Mouse (Mus musculus) midbrain, embryonic 14.5 days (tissue): ENCODE measurements around the gene Cenpf. TPM values are rescaled to one million over a fixed set of nuclear protein-coding genes. Genes with fewer than 3 reads are reported as not detected.

Experiments used
- ATAC-seq: fragments of 200-750 bp; cut with Nextera tagmentation; 2 replicates; pipeline ENCODE4 v1.8.0; 2017; ENCODE audit warnings: moderate number of reproducible peaks, moderate library complexity; ENCODE audit not compliant: low FRiP score, low TSS enrichment
- DNase-seq: peaks from one replicate; pipeline ENCODE4 v3.0.0-alpha.2; 2015
- H3K27ac ChIP-seq: fragments of 300-500 bp; sonication (generic); replicated peaks from 2 replicates; pipeline ENCODE4 v1.5.1; 2014; ENCODE audit warnings: mild to moderate bottlenecking, low read depth, low read length, moderate library complexity
- H3K27me3 ChIP-seq: fragments of 300-500 bp; sonication (generic); 2 replicates; pipeline ENCODE4 v1.6.1; 2014; ENCODE audit warnings: low read length, control low read depth, mixed read lengths; ENCODE audit not compliant: control insufficient read depth, insufficient read depth
- H3K36me3 ChIP-seq: fragments of 300-500 bp; sonication (generic); 2 replicates; pipeline ENCODE4 v1.6.1; 2014; ENCODE audit warnings: low read length, control low read depth; ENCODE audit not compliant: control insufficient read depth, insufficient read depth
- H3K4me1 ChIP-seq: fragments of 300-500 bp; sonication (generic); 2 replicates; pipeline ENCODE4 v1.6.1; 2014; ENCODE audit warnings: mild to moderate bottlenecking, antibody characterized with exemption, low read length, control low read depth; ENCODE audit not compliant: control insufficient read depth, insufficient read depth
- H3K4me2 ChIP-seq: fragments of 300-500 bp; sonication (generic); 2 replicates; pipeline ENCODE4 v1.6.1; 2014; ENCODE audit warnings: mild to moderate bottlenecking, low read length, moderate library complexity
- H3K4me3 ChIP-seq: fragments of 300-500 bp; sonication (generic); replicated peaks from 2 replicates; pipeline ENCODE4 v1.5.1; 2014; ENCODE audit warnings: low read depth, low read length
- H3K9ac ChIP-seq: fragments of 300-500 bp; sonication (generic); replicated peaks from 2 replicates; pipeline ENCODE4 v1.6.1; 2014; ENCODE audit warnings: mild to moderate bottlenecking, low read length, moderate library complexity
- H3K9me3 ChIP-seq: fragments of 300-500 bp; sonication (generic); 2 replicates; pipeline ENCODE4 v1.6.1; 2016; ENCODE audit warnings: low read length, control low read depth, mixed read lengths; ENCODE audit not compliant: control insufficient read depth
- WGBS: fragments of 180-500 bp; shearing (Covaris S2); extraction: QIAGEN DNeasy Blood & Tissue Kit; methylation state at CpG from one replicate; pipeline ENCODE4 v1.1.7; 2014; 5-methylcytosine and 5-hydroxymethylcytosine counted together
- polyA plus RNA-seq: library from polyadenylated mRNA; unstranded; fragments of >200 nt; fragmentation: Nextera tagmentation; extraction: Ambion mirVana; gene quantifications from 2 replicates; pipeline ENCODE4 v1.2.1, GENCODE M21; 2014

The Cenpf gene
- polyA plus RNA-seq, 1 experiment from 2014 or later = 27.3 TPM

DNA sequence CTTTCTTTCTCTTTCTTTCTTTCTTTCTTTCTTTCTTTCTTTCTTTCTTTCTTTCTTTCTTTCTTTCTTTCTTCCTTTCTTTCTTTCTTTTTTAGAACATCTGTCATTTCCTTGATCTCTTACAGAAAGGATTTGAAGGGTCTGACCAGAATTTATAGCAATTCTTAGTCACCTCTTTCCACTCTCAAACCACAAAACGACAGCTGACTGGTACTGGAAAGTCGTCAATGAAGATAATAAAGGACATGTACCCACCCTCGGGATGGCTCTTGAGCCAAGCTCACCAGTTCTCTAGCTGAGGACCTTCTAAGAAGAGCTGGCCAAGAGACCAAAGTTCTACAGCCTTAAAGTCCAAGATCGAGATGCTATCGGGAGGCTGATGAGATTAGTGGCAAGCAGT is 30.7 kb upstream of the Cenpf start:
- H3K9ac ChIP-seq = no peak overlapping the region
- H3K27ac ChIP-seq = no peak overlapping the region
- WGBS = 84% methylated on average over 5 of the region's 5 CpGs
- DNase-seq = no peak
- no peak overlapping the region for H3K4me3 ChIP-seq
- H3K36me3 ChIP-seq = no peaks in the 10 kb centered on the region
- H3K27me3 ChIP-seq = no peaks in the 10 kb centered on the region
- H3K4me2 ChIP-seq = no peak overlapping the region
- no peaks in the 10 kb centered on the region for H3K9me3 ChIP-seq
- no peak for ATAC-seq
- H3K4me1 ChIP-seq = no peaks in the 10 kb centered on the region

DNA sequence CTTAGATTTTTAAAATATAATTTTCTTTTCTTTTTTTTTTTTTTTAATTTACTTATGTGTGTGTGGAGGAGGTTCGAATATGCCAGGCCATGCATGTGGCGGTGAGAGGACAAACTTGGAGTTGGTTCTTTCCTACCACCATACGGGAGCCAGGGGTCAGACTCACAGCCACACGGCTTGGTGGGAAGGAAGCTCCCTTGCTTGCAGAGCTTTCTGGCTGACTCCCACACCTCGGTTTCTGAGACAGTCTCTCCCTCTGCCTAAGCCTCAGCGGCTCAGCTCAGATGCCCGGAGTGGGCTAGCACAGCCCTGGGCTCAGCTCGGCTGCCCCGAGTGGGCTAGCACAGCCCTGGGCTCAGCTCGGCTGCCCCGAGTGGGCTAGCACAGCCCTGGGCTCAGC is 29.7 kb upstream of the Cenpf start:
- H3K36me3 ChIP-seq = no peaks in the 10 kb centered on the region
- H3K4me2 ChIP-seq = no peak overlapping the region
- 89% methylated on average over 11 of the region's 11 CpGs for WGBS
- H3K9ac ChIP-seq = no peak overlapping the region
- ATAC-seq (no peak), DNase-seq (no peak)
- no peak overlapping the region for H3K27ac ChIP-seq
- H3K9me3 ChIP-seq = no peaks in the 10 kb centered on the region
- no peaks in the 10 kb centered on the region for H3K27me3 ChIP-seq
- no peaks in the 10 kb centered on the region for H3K4me1 ChIP-seq
- no peak overlapping the region for H3K4me3 ChIP-seq

DNA sequence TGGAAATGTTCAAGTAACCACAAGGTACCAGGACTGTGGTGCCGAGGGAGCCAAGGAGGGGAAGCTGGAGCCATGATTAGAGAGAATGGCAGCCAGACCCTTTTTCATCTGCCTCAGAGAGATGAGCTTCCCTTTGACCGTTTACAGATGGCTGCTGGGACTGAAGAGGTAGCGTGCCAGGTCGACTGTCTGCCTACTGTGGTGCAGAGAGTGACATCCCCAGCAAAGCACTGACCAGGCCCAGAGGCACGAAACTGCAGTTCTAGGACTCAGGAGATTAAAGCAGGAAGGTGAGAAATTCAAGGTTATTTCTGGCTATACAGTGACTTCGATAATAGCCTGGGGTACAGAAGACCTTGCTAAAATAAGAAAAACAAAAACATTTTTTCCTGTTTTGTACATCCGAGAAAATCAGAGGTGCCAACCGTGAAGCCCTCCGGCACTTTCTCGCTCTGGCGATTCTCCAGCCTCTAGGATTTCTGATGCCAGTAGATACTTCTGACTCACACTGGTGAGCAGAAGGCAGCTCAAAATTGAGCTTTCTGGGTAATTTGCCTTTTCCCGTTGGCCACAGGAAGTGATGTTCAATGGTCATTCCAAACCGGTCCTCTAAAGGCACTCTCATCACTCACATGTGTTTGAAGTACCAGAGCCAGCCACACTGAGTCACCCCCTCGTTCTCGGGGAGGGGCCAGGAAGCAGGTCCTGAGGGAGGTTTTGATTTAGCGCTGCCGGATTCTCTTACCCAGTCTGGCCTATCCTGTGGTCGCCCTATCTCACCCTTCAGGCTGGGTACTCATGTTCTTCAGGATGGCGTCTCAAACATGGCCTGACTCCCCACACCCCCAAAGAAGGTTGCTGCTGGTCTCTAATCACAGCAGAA is 28.3 kb upstream of the Cenpf start:
- ATAC-seq = no peak
- Histone ChIP-seq H3K4me1 (no peaks in the 10 kb centered on the region), H3K9me3 (no peaks in the 10 kb centered on the region), H3K9ac (no peak overlapping the region), H3K27me3 (no peaks in the 10 kb centered on the region), H3K36me3 (no peaks in the 10 kb centered on the region), H3K4me2 (no peak overlapping the region), H3K4me3 (no peak overlapping the region), H3K27ac (no peak overlapping the region)
- no peak for DNase-seq
- WGBS = 70% methylated on average over 19 of the region's 19 CpGs

DNA sequence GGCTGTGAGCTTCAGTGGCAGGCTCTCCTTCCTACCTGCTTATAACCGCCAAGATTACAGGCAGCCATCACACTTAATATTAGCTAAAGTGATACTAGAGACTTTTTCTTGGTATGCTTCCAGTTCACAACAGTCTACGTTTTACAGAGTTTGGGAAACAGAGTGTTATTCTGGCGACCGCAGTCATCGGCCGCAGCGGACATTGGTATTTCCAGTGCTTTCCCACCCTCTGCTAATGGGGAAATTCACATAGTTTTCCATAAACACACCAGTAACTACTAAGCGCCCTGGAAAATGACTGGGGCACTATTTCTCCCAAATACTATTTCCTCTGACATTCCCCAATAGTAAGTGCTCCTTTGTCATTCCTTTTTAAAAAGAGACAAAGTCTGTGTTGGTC is 21.1 kb upstream of the Cenpf start:
- Histone ChIP-seq H3K27me3 (no peaks in the 10 kb centered on the region), H3K27ac (no peak overlapping the region), H3K36me3 (no peaks in the 10 kb centered on the region), H3K4me1 (no peaks in the 10 kb centered on the region), H3K4me3 (no peak overlapping the region), H3K4me2 (no peak overlapping the region), H3K9ac (no peak overlapping the region), H3K9me3 (no peaks in the 10 kb centered on the region)
- DNase-seq = no peak
- 84% methylated on average over 8 of the region's 8 CpGs for WGBS
- ATAC-seq = no peak

GRCm38 (mm10) chr1:189707419-189707818 is 19.5 kb upstream of the Cenpf start:
- WGBS = 20% methylated on average over 5 of the region's 5 CpGs
- DNase-seq (no peak), ATAC-seq (no peak)
- H3K9me3 ChIP-seq = no peaks in the 10 kb centered on the region
- no peak overlapping the region for H3K9ac ChIP-seq
- H3K4me2 ChIP-seq = no peak overlapping the region
- H3K36me3 ChIP-seq = no peaks in the 10 kb centered on the region
- no peak overlapping the region for H3K4me3 ChIP-seq
- H3K4me1 ChIP-seq = no peaks in the 10 kb centered on the region
- no peak overlapping the region for H3K27ac ChIP-seq
- no peaks in the 10 kb centered on the region for H3K27me3 ChIP-seq

- Histone ChIP-seq H3K4me2 (no peak overlapping the region), H3K27ac (no peak overlapping the region), H3K36me3 (no peaks in the 10 kb centered on the region), H3K9me3 (no peaks in the 10 kb centered on the region), H3K27me3 (no peaks in the 10 kb centered on the region), H3K4me1 (no peaks in the 10 kb centered on the region), H3K4me3 (no peak overlapping the region), H3K9ac (no peak overlapping the region)
- no peak for ATAC-seq
- DNase-seq = no peak
Observed at GRCm38 (mm10) chr1:189707014-189707413, 19.1 kb upstream of the Cenpf start.

DNA sequence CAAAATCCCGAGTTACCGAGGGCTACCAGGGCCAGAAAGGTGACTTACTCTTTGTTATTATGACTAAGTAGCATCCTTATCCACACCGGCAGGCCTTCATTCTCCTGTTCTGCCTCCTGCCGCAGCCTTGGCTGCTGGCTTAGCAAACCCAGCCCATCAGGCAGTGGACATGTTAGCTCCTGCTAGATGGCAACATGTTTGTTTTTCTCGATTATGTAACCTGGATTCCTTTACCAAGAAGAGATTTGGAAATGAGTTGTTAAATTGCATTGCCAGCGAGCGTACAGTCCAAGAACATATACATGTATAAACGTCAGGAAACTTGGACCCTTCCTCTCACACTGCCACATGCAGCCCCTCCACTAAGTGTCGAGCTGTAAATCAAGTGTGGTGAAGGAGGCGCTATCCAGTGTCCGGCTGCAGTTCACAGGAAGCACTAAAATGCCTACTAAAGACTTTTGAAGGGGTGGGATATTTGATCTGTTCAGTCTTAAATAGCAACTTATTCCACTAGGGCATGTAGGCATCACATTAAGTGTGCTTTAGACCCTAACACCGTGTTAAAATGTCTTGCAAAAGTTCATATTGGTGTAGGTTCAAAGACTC is 18.3 kb upstream of the Cenpf start:
- no peak for ATAC-seq
- no peak overlapping the region for H3K9ac ChIP-seq
- DNase-seq = no peak
- no peak overlapping the region for H3K4me2 ChIP-seq
- H3K27me3 ChIP-seq = no peaks in the 10 kb centered on the region
- whole genome bisulfite sequencing = 88% methylated on average over 12 of the region's 12 CpGs
- H3K4me1 ChIP-seq = no peaks in the 10 kb centered on the region
- H3K27ac ChIP-seq = no peak overlapping the region
- H3K9me3 ChIP-seq = no peaks in the 10 kb centered on the region
- H3K4me3 ChIP-seq = no peak overlapping the region
- no peaks in the 10 kb centered on the region for H3K36me3 ChIP-seq

DNA sequence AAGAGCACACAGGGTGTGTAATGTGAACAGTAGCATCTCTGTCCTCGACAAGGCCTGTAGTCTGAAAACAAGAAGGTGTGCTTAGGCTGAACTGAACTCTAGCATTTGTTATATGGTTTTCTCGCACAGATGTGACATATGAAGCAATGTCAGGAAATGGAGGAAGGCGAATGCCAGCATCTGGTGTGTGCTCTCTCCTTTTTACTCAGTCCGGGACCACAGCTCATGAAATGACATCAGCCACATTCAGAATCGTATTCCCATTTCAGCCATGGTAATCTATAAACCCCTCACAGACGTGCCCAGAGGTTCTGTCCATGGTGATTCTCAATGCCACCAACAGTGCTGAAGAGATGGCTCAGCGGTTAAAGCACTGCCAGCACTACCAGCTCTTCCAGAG is 15.7 kb upstream of the Cenpf start:
- no peaks in the 10 kb centered on the region for H3K36me3 ChIP-seq
- WGBS = 78% methylated on average over 7 of the region's 7 CpGs
- no peaks in the 10 kb centered on the region for H3K27me3 ChIP-seq
- H3K9ac ChIP-seq = no peak overlapping the region
- no peak overlapping the region for H3K4me2 ChIP-seq
- no peaks in the 10 kb centered on the region for H3K9me3 ChIP-seq
- no peaks in the 10 kb centered on the region for H3K4me1 ChIP-seq
- ATAC-seq (no peak), DNase-seq (no peak)
- no peak overlapping the region for H3K27ac ChIP-seq
- no peak overlapping the region for H3K4me3 ChIP-seq

GRCm38 (mm10) chr1:189703156-189703555 is 15.3 kb upstream of the Cenpf start:
- Histone ChIP-seq H3K27ac (no peak overlapping the region), H3K27me3 (no peaks in the 10 kb centered on the region), H3K9me3 (no peaks in the 10 kb centered on the region), H3K9ac (no peak overlapping the region), H3K4me2 (no peak overlapping the region), H3K4me3 (no peak overlapping the region), H3K36me3 (no peaks in the 10 kb centered on the region), H3K4me1 (no peaks in the 10 kb centered on the region)
- DNase-seq = peak; percentile 24
- WGBS = 56% methylated on average over 7 of the region's 7 CpGs
- ATAC-seq = no peak
